Mouse (Mus musculus): ENCODE measurements around the gene Sergef. TPM values are rescaled to one million over a fixed set of nuclear protein-coding genes. Genes with fewer than 3 reads are reported as not detected.

Gene Sergef
- polyA plus RNA-seq, 1 experiment = 10.8 TPM

- no peak for DNase-seq (ENCODE audit: low read depth)
Observed at GRCm38 (mm10) chr7:46404756-46405155, 234.9 kb downstream of the Sergef start.

- no peak for DNase-seq (ENCODE audit: low read depth)
Observed at GRCm38 (mm10) chr7:46403616-46404485, 235.8 kb downstream of the Sergef start.

GRCm38 (mm10) chr7:46401371-46402180 lies 238.0 kb downstream of the Sergef start:
- no peak for DNase-seq (ENCODE audit: low read depth)

- DNase-seq (ENCODE audit: low read depth) = no peak
Observed at GRCm38 (mm10) chr7:46400346-46400745, 239.3 kb downstream of the Sergef start.

GRCm38 (mm10) chr7:46399676-46400075 lies 239.9 kb downstream of the Sergef start:
- no peak for DNase-seq (ENCODE audit: low read depth)

- DNase-seq (ENCODE audit: low read depth) = no peak
Observed at GRCm38 (mm10) chr7:46398612-46399011, 241.0 kb downstream of the Sergef start.

- DNase-seq (ENCODE audit: low read depth) = no peak
Observed at GRCm38 (mm10) chr7:46397732-46398333, 241.8 kb downstream of the Sergef start.

GRCm38 (mm10) chr7:46396928-46397731 lies 242.5 kb downstream of the Sergef start:
- no peak for DNase-seq (ENCODE audit: low read depth)

GRCm38 (mm10) chr7:46396231-46396927 lies 243.2 kb downstream of the Sergef start, which contains the start of gene Kcnc1:
TSS of gene Kcnc1 (plus strand) at chr7:46396497.
- DNase-seq (ENCODE audit: low read depth) = no peak

- DNase-seq (ENCODE audit: low read depth) = no peak
Observed at GRCm38 (mm10) chr7:46395571-46395970, 244.0 kb downstream of the Sergef start.

GRCm38 (mm10) chr7:46394933-46395332 lies 244.7 kb downstream of the Sergef start:
- DNase-seq (ENCODE audit: low read depth) = no peak

- DNase-seq (ENCODE audit: low read depth) = no peak
Observed at GRCm38 (mm10) chr7:46393718-46394511, 245.7 kb downstream of the Sergef start.

Other genes with a start within 250 kb of the Sergef start
- 0.77 and 1.3 TPM in 2 replicates for gene Kcnc1, start 243.3 kb downstream of the Sergef start, polyA plus RNA-seq (2012; rRNA removed)
- 0.29 and 0.66 TPM in 2 replicates for gene Tph1, start 32.7 kb upstream of the Sergef start, polyA plus RNA-seq (2012; rRNA removed)
- gene Saal1, start 70.9 kb upstream of the Sergef start, polyA plus RNA-seq (2012; rRNA removed) = 4.3 and 5.4 TPM in 2 replicates
- 7.1 and 9.3 TPM in 2 replicates for gene Saa3, start 75.9 kb upstream of the Sergef start, polyA plus RNA-seq (2012; rRNA removed)
- 0.04 TPM in 1 of 2 replicates, not detected in the other for gene Saa4, start 92.8 kb upstream of the Sergef start, polyA plus RNA-seq (2012; rRNA removed)
- gene Saa1, start 103.2 kb upstream of the Sergef start, polyA plus RNA-seq (2012; rRNA removed) = 0.23 TPM in 1 of 2 replicates, not detected in the other
- not detected in 2 replicates for gene Saa2, start 112.0 kb upstream of the Sergef start, polyA plus RNA-seq (2012; rRNA removed)
- gene Hps5, start 156.3 kb upstream of the Sergef start, polyA plus RNA-seq (2012; rRNA removed) = 17.9 and 20.3 TPM in 2 replicates
- gene Gtf2h1, start 156.3 kb upstream of the Sergef start, polyA plus RNA-seq (2012; rRNA removed) = 9.7 and 10.6 TPM in 2 replicates
- gene Ldha, start 201.7 kb upstream of the Sergef start, polyA plus RNA-seq (2012; rRNA removed) = 562 and 1,009 TPM in 2 replicates
- gene Ldhc, start 221.4 kb upstream of the Sergef start, polyA plus RNA-seq (2012; rRNA removed) = 3.6 and 10.2 TPM in 2 replicates

Data from gonadal fat pad, adult 2 months (tissue).